Mouse (Mus musculus) intestine, embryonic 15.5 days (tissue): Measurements from ENCODE around the gene Arhgap45. TPM values are rescaled to one million over a fixed set of nuclear protein-coding genes. Genes with fewer than 3 reads are reported as not detected.
"Not testable (repeated sequence)": the region's sequence is repeated elsewhere in the genome, so short reads cannot be mapped to it uniquely, and the experiment has no call there.

Experiments
- ATAC-seq: fragments of 200-750 bp; cut with Nextera tagmentation; 2 replicates; pipeline ENCODE4 v1.8.0; 2017; ENCODE audit warnings: moderate TSS enrichment, moderate library complexity
- H3K27ac ChIP-seq: fragments of 300-500 bp; sonication (generic); 2 replicates; pipeline ENCODE4 v1.5.1; 2015; ENCODE audit warnings: mild to moderate bottlenecking, inconsistent platforms
- H3K27me3 ChIP-seq: fragments of 300-500 bp; sonication (generic); replicated peaks from 2 replicates; pipeline ENCODE4 v1.6.1; 2015; ENCODE audit warnings: inconsistent platforms
- H3K36me3 ChIP-seq: fragments of 300-500 bp; sonication (generic); 2 replicates; pipeline ENCODE4 v1.6.1; 2015; ENCODE audit warnings: inconsistent platforms
- H3K4me1 ChIP-seq: fragments of 300-500 bp; sonication (generic); replicated peaks from 2 replicates; pipeline ENCODE4 v1.6.1; 2015; ENCODE audit warnings: inconsistent platforms
- H3K4me2 ChIP-seq: fragments of 300-500 bp; sonication (generic); replicated peaks from 2 replicates; pipeline ENCODE4 v1.6.1; 2015; ENCODE audit warnings: mild to moderate bottlenecking, inconsistent platforms
- H3K4me3 ChIP-seq: fragments of 300-500 bp; sonication (generic); replicated peaks from 2 replicates; pipeline ENCODE4 v1.5.1; 2015; ENCODE audit warnings: inconsistent platforms
- H3K9ac ChIP-seq: fragments of 300-500 bp; sonication (generic); 2 replicates; pipeline ENCODE4 v1.6.1; 2015; ENCODE audit warnings: inconsistent platforms
- H3K9me3 ChIP-seq: fragments of 300-500 bp; sonication (generic); 2 replicates; pipeline ENCODE4 v1.6.1; 2016; ENCODE audit warnings: inconsistent platforms
- WGBS: fragments of 180-500 bp; shearing (Covaris S2); methylation state at CpG from one replicate; pipeline ENCODE4 v1.1.7; 2015; 5-methylcytosine and 5-hydroxymethylcytosine counted together
- polyA plus RNA-seq: library from polyadenylated mRNA; unstranded; fragments of >200 nt; fragmentation: Nextera tagmentation; extraction: Ambion mirVana; gene quantifications from 2 replicates; pipeline ENCODE4 v1.2.1, GENCODE M21; 2015

Gene Arhgap45
- polyA plus RNA-seq, 1 experiment from 2014 or later: 6.5 TPM

- 0 out of 2 replicates have a peak overlapping the region, but pooled peaks have one; percentile 23 for H3K9ac ChIP-seq
- no peaks in the 10 kb centered on the region for H3K36me3 ChIP-seq
- peaks cover 14% of the 10 kb centered on the region for H3K4me1 ChIP-seq
- no peak for ATAC-seq
- no peak overlapping the region for H3K4me2 ChIP-seq
- no peak overlapping the region for H3K27ac ChIP-seq
- no peak overlapping the region for H3K4me3 ChIP-seq
- H3K27me3 ChIP-seq: no peaks in the 10 kb centered on the region
- WGBS: 69% methylated on average over 4 of the region's 4 CpGs
- no peaks in the 10 kb centered on the region for H3K9me3 ChIP-seq
Observed at GRCm38 (mm10) chr10:80044087-80044486, 27.6 kb downstream of the Arhgap45 start.

GRCm38 (mm10) chr10:80045364-80045763 lies 28.9 kb downstream of the Arhgap45 start:
- ATAC-seq: not testable (repeated sequence)
- peaks cover 14% of the 10 kb centered on the region for H3K4me1 ChIP-seq

GRCm38 (mm10) chr10:80045766-80046165 lies 29.3 kb downstream of the Arhgap45 start:
- H3K4me1 ChIP-seq: peaks cover 17% of the 10 kb centered on the region
- WGBS: 87% methylated on average over 5 of the region's 5 CpGs
- no peak overlapping the region for H3K9ac ChIP-seq
- no peak for ATAC-seq
- H3K4me3 ChIP-seq: no peak overlapping the region
- no peak overlapping the region for H3K27ac ChIP-seq
- H3K27me3 ChIP-seq: no peaks in the 10 kb centered on the region
- H3K4me2 ChIP-seq: no peak overlapping the region
- H3K9me3 ChIP-seq: no peaks in the 10 kb centered on the region
- no peaks in the 10 kb centered on the region for H3K36me3 ChIP-seq

More at GRCm38 (mm10) chr10:80045364-80045763, 28.9 kb downstream of the Arhgap45 start:
- not testable (repeated sequence) for H3K27ac ChIP-seq, H3K36me3 ChIP-seq, H3K4me3 ChIP-seq, H3K9ac ChIP-seq, H3K27me3 ChIP-seq, H3K4me2 ChIP-seq, H3K9me3 ChIP-seq
- WGBS: 77% methylated on average over 4 of the region's 4 CpGs

- no peak within 1 kb of the TSS for H3K4me2 ChIP-seq
- 58% methylated on average over 9 of the region's 9 CpGs for WGBS
- no peaks in the 10 kb centered on the region for H3K27me3 ChIP-seq
- no peak within 1 kb of the TSS for H3K9ac ChIP-seq
- no peak for ATAC-seq
- no peaks in the 10 kb centered on the region for H3K36me3 ChIP-seq
- peak within 1 kb of the TSS; percentile 40 for H3K27ac ChIP-seq
- H3K4me1 ChIP-seq: peaks cover 30% of the 10 kb centered on the region
- H3K9me3 ChIP-seq: no peaks in the 10 kb centered on the region
- no peak within 1 kb of the TSS for H3K4me3 ChIP-seq
Observed at GRCm38 (mm10) chr10:80047041-80047565, 30.6 kb downstream of the Arhgap45 start, which contains the start of gene Gpx4. Gene Gpx4, plus strand, starts transcription at chr10:80047166.

- Histone ChIP-seq H3K4me2 (no peak overlapping the region), H3K9ac (no peak overlapping the region), H3K4me1 (peaks cover 36% of the 10 kb centered on the region), H3K4me3 (no peak overlapping the region), H3K27ac (peak overlapping the region; percentile 3; the same call in 1 of the 2 replicates), H3K9me3 (no peaks in the 10 kb centered on the region), H3K27me3 (no peaks in the 10 kb centered on the region), H3K36me3 (no peaks in the 10 kb centered on the region)
- no peak for ATAC-seq
- 38% methylated on average over 5 of the region's 5 CpGs for WGBS
Observed at GRCm38 (mm10) chr10:80048396-80048795, 31.9 kb downstream of the Arhgap45 start.

- H3K9ac ChIP-seq: no peak overlapping the region
- WGBS: 53% methylated on average over 3 of the region's 3 CpGs
- peaks cover 36% of the 10 kb centered on the region for H3K4me1 ChIP-seq
Observed at GRCm38 (mm10) chr10:80048834-80049233, 32.4 kb downstream of the Arhgap45 start.

GRCm38 (mm10) chr10:80050244-80050643 lies 33.8 kb downstream of the Arhgap45 start:
- Histone ChIP-seq H3K36me3 (no peaks in the 10 kb centered on the region), H3K4me2 (no peak overlapping the region), H3K27ac (peak overlapping the region; percentile 33; the same call in 1 of the 2 replicates), H3K9me3 (no peaks in the 10 kb centered on the region), H3K4me1 (peaks cover 40% of the 10 kb centered on the region), H3K27me3 (no peaks in the 10 kb centered on the region), H3K9ac (no peak overlapping the region), H3K4me3 (no peak overlapping the region)
- 48% methylated on average over 6 of the region's 6 CpGs for WGBS
- no peak for ATAC-seq

More at GRCm38 (mm10) chr10:80048834-80049233, 32.4 kb downstream of the Arhgap45 start:
- H3K27ac ChIP-seq: peak overlapping the region; percentile 3; the same call in 1 of the 2 replicates
- H3K36me3 ChIP-seq: no peaks in the 10 kb centered on the region
- no peak overlapping the region for H3K4me2 ChIP-seq
- H3K4me3 ChIP-seq: no peak overlapping the region
- H3K9me3 ChIP-seq: no peaks in the 10 kb centered on the region
- H3K27me3 ChIP-seq: no peaks in the 10 kb centered on the region
- ATAC-seq: no peak

GRCm38 (mm10) chr10:80050885-80051617 lies 34.6 kb downstream of the Arhgap45 start:
- Histone ChIP-seq H3K9ac (no peak overlapping the region), H3K4me3 (no peak overlapping the region), H3K4me1 (peaks cover 45% of the 10 kb centered on the region), H3K27me3 (no peaks in the 10 kb centered on the region), H3K36me3 (peaks cover 2% of the 10 kb centered on the region; the same call in 1 of the 2 replicates), H3K9me3 (no peaks in the 10 kb centered on the region), H3K4me2 (no peak overlapping the region), H3K27ac (peak overlapping the region; percentile 82)
- WGBS: 34% methylated on average over 15 of the region's 15 CpGs
- ATAC-seq: no peak

GRCm38 (mm10) chr10:80051618-80052373 lies 35.3 kb downstream of the Arhgap45 start:
- Histone ChIP-seq H3K9ac (0 out of 2 replicates have a peak overlapping the region, but pooled peaks have one; percentile 17), H3K27ac (peak overlapping the region; percentile 82), H3K4me3 (no peak overlapping the region), H3K27me3 (no peaks in the 10 kb centered on the region), H3K9me3 (no peaks in the 10 kb centered on the region), H3K4me1 (peaks cover 47% of the 10 kb centered on the region), H3K4me2 (peak overlapping the region; percentile 6; the same call in 1 of the 2 replicates), H3K36me3 (peaks cover 6% of the 10 kb centered on the region; the same call in 1 of the 2 replicates)
- 27% methylated on average over 13 of the region's 14 CpGs for WGBS
- peak; percentile 19 for ATAC-seq

GRCm38 (mm10) chr10:80052374-80052764 lies 35.9 kb downstream of the Arhgap45 start:
- no peak overlapping the region; the same call in 1 of the 2 replicates for H3K4me2 ChIP-seq
- 85% methylated on average over 5 of the region's 5 CpGs for WGBS
- peaks cover 11% of the 10 kb centered on the region for H3K36me3 ChIP-seq
- peak overlapping the region; percentile 82 for H3K27ac ChIP-seq
- no peaks in the 10 kb centered on the region for H3K9me3 ChIP-seq
- no peak for ATAC-seq
- H3K9ac ChIP-seq: 0 out of 2 replicates have a peak overlapping the region, but pooled peaks have one; percentile 17
- H3K27me3 ChIP-seq: no peaks in the 10 kb centered on the region
- H3K4me3 ChIP-seq: no peak overlapping the region
- H3K4me1 ChIP-seq: peaks cover 48% of the 10 kb centered on the region

- Histone ChIP-seq H3K4me2 (peak overlapping the region; percentile 77), H3K27ac (peak overlapping the region; percentile 96), H3K4me1 (peaks cover 40% of the 10 kb centered on the region), H3K4me3 (peak overlapping the region; percentile 81), H3K9me3 (no peaks in the 10 kb centered on the region), H3K27me3 (no peaks in the 10 kb centered on the region), H3K36me3 (peaks cover 21% of the 10 kb centered on the region), H3K9ac (peak overlapping the region; percentile 86)
- under 1% methylated on average over 47 of the region's 47 CpGs for WGBS
- ATAC-seq: peak; percentile 93
Observed at GRCm38 (mm10) chr10:80053259-80053780, 36.9 kb downstream of the Arhgap45 start.
